10 mouse cellular contexts compared by ENCODE assay signal in genomic region chr10:45873805-45874780, GRCm38 (mm10).
DNase-seq lines count a peak whose midpoint lies in the region; ATAC-seq lines count a peak whose summit lies in the region.
"Had no signal": no experiment of that assay in that cellular context is flagged by ENCODE, and none has a peak within 500 bp of the region (broad histone marks: within the 10 kb centered on the region; RNA-seq: fewer than 3 reads in every experiment).

No protein-coding gene starts in this region.

- no peaks in the 10 kb centered on the region for H3K27me3 ChIP-seq in lung, embryonic 15.5 days
- no peaks in the 10 kb centered on the region for H3K27me3 ChIP-seq in hindbrain, embryonic 16.5 days (replicated peaks; ENCODE audit: control insufficient read depth, insufficient read depth, low read length)
- no peaks in the 10 kb centered on the region for H3K27me3 ChIP-seq in neural tube, embryonic 15.5 days (replicated peaks)

- H3K4me2 ChIP-seq in lung, embryonic 15.5 days = peak overlapping the region; percentile 35
- H3K4me2 ChIP-seq in hindbrain, embryonic 16.5 days (ENCODE audit: low read length) = peak overlapping the region; percentile 13
- peak overlapping the region; percentile 19 for H3K4me2 ChIP-seq in neural tube, embryonic 15.5 days

- H3K36me3 ChIP-seq in lung, embryonic 15.5 days = no peaks in the 10 kb centered on the region
- H3K36me3 ChIP-seq in hindbrain, embryonic 16.5 days (ENCODE audit: control insufficient read depth, insufficient read depth, low read length) = no peaks in the 10 kb centered on the region
- H3K36me3 ChIP-seq in neural tube, embryonic 15.5 days = no peaks in the 10 kb centered on the region

- peak; percentile 79 for ATAC-seq in lung, embryonic 15.5 days (ENCODE audit: borderline replicate concordance, extremely low read depth, low FRiP score, low TSS enrichment)
- peak; percentile 80 for ATAC-seq in hindbrain, embryonic 16.5 days
- peak; percentile 80 for ATAC-seq in neural tube, embryonic 15.5 days (ENCODE audit: low FRiP score)

- peak; percentile 39 for DNase-seq in embryo, embryonic 10 days (ENCODE audit: low spot score)
- DNase-seq in embryo, embryonic 10.5 days (ENCODE audit: low spot score) = no peak
- no peak for DNase-seq in lung, adult 18-20 months
- DNase-seq in gastrocnemius, adult 18-20 months (ENCODE audit: low spot score) = no peak
- DNase-seq in layer of hippocampus, adult 11-12 months (ENCODE audit: low spot score) = no peak
- DNase-seq: gastrocnemius, postnatal 14 days; lung, postnatal 4 days had no signal

- 0 out of 2 replicates have a peak overlapping the region, but pooled peaks have one; percentile 15 for H3K27ac ChIP-seq in lung, embryonic 15.5 days
- peak overlapping the region; percentile 70 for H3K27ac ChIP-seq in hindbrain, embryonic 16.5 days (ENCODE audit: low read depth, low read length)
- H3K27ac ChIP-seq in neural tube, embryonic 15.5 days (replicated peaks) = peak overlapping the region; percentile 74

- no peaks in the 10 kb centered on the region for H3K9me3 ChIP-seq in lung, embryonic 15.5 days
- H3K9me3 ChIP-seq in hindbrain, embryonic 16.5 days (ENCODE audit: control insufficient read depth, low read length) = no peaks in the 10 kb centered on the region
- no peaks in the 10 kb centered on the region for H3K9me3 ChIP-seq in neural tube, embryonic 15.5 days (replicated peaks)

- no peak overlapping the region for H3K4me3 ChIP-seq in lung, embryonic 15.5 days
- H3K4me3 ChIP-seq in hindbrain, embryonic 16.5 days (ENCODE audit: low read length) = no peak overlapping the region
- no peak overlapping the region for H3K4me3 ChIP-seq in neural tube, embryonic 15.5 days (replicated peaks)

- H3K9ac ChIP-seq in lung, embryonic 15.5 days = no peak overlapping the region
- H3K9ac ChIP-seq in hindbrain, embryonic 16.5 days (ENCODE audit: low read depth, low read length) = 0 out of 2 replicates have a peak overlapping the region, but pooled peaks have one; percentile 22
- no peak overlapping the region for H3K9ac ChIP-seq in neural tube, embryonic 15.5 days (replicated peaks)

- peaks cover 3% of the 10 kb centered on the region; the same call in 1 of the 2 replicates for H3K4me1 ChIP-seq in lung, embryonic 15.5 days
- H3K4me1 ChIP-seq in hindbrain, embryonic 16.5 days (ENCODE audit: control insufficient read depth, insufficient read depth, low read depth, low read length) = peaks cover 4% of the 10 kb centered on the region; the same call in 1 of the 2 replicates
- peaks cover 11% of the 10 kb centered on the region for H3K4me1 ChIP-seq in neural tube, embryonic 15.5 days

- WGBS in lung, embryonic 15.5 days = 46% methylated on average over 14 of the region's 14 CpGs
- WGBS in hindbrain, embryonic 16.5 days = 53% methylated on average over 14 of the region's 14 CpGs
- WGBS in neural tube, embryonic 15.5 days = 48% methylated on average over 14 of the region's 14 CpGs

Comparison
In these comparisons a context has a peak if more than half of its experiments do, and no peak if none do; other contexts are left out.
1. H3K27ac ChIP-seq: peak in every context shown above with its lines; median percentile 74 in neural tube, embryonic 15.5 days; 70 in hindbrain, embryonic 16.5 days; 15 in lung, embryonic 15.5 days.